Mouse (Mus musculus) thymus, postnatal 36 days (tissue): Measurements from ENCODE around the gene Gm49380.

Source experiments
- DNase-seq, 2 experiments: peaks; one replicate each; pipeline ENCODE4 v3.0.0; 2022; ENCODE audit warnings: mixed read lengths in 2 of 2

The Gm49380 gene

DNA sequence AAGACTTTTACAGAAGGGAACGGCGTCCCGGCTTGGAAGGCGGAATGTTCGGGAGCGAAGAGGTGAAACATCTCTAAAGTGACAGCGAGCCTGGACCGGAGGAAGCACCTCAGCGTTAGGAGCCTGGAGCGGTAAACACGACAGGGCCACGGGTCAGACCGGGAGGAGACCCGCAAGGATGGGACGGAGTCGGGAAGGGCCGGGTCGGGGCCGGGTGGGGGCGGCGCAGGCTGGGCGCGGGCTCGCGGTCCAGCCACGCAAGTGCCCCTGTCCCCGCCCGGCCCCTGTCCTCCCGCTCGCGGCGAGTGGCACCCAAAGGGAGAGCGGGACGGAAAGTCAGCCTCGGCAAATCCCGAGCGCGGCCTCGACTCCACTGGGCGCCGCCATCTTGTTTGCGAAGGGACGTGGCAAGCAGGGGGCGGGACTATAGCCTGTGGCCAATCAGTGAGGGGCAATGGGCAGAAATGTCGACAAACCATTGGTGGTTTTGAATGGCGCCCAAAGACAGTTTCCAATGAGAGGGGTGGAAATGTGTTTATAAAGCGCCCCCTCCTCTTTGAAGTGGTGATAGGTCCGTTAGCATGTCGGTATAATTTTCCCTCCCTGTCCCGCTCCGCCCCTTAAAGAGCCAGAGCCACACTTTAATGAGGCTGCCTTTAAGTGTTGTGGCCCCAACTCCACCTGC lies at the start of gene Gm49380, which contains the start of gene Rnf26:
Gm49380 (minus strand) TSS at position 396 of the 685 bp plus-strand sequence.
Rnf26 (minus strand) TSS at position 413 of the 685 bp plus-strand sequence.
- peak; percentile 93 to 95 for DNase-seq

DNA sequence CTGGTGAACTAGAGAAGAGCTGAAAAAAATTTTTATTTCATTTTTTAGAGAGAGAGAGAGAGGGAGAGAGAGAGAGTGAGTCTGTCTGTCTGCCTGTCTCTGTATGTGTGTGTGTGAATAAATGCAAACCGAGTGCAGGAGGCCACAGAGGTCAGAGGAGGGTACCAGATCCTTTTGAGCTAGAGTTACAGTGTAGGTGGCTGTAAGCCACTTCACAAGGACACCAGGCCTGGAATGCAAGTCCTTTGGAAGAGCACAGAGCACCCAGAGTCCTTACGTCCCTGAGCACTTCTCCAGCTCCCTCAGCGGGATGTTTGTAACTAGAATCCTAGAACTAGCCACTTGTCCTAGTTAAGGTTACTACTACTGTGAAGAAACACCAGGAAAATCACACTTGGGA lies 46.6 kb upstream of the Gm49380 start:
- DNase-seq: no peak

DNA sequence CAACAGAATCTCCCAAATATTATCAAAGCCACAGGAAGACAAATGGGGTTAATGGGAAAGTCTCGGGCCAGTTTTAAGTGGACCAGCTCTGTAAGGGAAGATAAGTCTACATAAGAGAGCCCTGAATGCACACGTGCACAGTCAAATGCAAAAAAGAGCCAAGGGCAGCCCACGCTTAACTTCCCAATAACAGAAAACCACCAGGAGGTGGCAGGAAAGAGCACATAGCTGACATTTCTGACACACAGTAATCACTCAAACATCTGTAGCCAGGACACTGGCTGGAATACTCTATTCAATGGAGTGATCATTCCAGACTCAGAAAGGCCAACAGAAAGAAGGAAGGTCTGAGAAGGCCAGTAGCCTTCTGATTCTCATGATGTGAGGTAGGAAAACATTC lies 34.0 kb upstream of the Gm49380 start:
- DNase-seq: no peak

DNA sequence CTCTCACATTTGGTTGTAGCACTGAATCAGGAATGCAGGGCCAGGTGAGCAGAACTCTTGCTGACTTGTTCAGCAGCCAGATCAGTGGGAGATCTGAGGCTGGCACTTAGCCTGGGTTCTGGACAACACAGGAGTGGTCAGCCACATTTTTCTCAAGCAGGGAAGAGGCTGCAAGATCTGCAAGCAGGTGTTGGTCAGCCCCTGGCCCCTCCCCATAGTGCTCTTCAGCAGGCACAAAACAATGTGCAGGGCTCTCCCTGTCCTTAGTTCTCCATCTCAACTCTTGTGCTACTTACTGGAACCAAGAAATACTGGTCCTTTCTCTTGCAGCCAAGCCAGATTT lies 31.4 kb upstream of the Gm49380 start:
- DNase-seq: no peak

DNA sequence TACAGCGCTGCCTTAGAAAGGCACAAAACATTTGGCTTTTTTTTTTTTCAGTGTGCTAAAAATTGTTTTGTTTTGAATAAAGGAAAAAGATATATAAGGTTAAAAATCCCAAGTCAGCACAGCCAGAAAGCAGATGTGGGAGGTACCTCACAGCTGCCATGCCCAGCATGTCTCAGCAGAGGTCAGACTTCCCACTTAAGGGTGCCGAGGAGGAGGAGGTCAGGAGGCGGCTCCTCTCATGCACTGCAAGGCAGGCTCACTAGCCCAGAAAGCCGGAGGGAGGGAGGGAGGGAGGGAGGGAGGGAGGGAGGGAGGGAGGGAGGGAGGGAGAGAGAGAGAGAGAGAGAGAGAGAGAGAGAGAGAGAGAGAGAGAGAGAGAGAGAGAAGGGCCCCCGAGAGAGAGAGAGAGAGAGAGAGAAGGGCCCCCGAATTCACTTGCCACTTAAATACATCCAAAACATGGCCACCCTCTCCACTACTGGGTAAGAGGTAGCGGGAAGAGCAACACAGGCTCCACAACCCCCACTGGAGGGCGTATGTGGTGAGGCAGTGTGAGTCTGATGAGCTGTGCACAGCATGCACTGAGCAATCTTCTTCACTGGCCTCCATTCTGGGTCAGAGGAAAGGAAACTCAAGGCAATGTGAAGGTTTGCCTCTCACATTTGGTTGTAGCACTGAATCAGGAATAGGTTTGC lies 30.9 kb upstream of the Gm49380 start:
- no peak for DNase-seq

DNA sequence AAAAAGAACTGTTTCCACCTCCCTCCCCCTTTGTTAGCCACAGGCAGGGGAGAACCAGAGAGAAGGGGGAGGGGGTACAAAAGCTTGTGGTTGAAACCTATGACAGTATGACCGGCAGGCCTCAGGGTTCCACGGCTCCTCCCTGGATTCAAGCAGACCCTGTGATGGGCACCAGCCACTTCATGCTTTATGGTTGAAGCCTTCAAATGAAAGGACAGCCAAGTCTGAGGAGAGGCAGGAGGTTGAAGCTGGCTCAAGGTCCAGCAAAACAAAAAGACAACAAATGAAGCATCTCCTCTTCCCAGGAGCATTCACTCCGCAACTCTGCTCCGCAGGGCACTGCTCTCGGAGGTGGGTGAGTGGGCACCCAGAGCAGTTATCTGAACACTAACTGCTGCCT lies 30.1 kb upstream of the Gm49380 start:
- DNase-seq: no peak

DNA sequence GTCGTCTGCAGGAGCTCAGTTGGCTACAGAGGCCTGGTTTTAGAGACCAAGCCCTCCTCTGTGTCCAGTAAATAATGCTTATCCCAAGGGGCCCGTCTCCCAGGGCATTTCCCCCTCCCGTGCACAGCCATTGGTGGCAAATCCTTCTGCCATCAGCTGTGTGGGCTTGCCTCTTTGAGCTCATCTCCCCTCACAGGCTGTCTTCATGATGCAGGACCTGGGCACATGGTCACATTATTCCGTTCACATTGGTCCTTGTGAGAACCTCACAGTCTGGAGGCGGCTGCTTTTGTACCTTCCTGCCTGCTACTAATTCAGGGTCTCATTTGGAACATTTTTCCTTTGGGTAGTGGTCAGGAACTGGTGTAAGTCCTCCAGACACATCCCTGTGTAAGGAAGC lies 28.7 kb upstream of the Gm49380 start:
- DNase-seq: no peak

DNA sequence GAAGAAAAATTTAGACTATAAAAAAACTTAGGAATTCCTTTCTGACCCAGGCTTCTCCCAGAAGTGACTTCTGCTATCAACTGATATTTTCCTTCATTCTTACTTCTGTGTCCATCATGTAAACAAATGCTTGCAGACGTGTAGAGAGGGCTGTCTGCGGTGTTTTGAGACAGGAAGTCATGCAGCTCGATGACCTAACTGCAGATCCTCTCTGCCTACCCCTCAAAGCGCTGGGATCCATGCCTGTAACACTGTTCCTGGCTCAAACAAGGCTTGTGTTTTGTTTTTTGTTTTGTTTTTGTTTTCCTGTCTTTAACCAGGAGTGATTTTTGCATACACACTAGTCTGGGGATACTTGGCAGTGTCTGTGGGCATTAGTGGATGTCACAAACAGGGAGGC lies 24.5 kb upstream of the Gm49380 start:
- DNase-seq: no peak

DNA sequence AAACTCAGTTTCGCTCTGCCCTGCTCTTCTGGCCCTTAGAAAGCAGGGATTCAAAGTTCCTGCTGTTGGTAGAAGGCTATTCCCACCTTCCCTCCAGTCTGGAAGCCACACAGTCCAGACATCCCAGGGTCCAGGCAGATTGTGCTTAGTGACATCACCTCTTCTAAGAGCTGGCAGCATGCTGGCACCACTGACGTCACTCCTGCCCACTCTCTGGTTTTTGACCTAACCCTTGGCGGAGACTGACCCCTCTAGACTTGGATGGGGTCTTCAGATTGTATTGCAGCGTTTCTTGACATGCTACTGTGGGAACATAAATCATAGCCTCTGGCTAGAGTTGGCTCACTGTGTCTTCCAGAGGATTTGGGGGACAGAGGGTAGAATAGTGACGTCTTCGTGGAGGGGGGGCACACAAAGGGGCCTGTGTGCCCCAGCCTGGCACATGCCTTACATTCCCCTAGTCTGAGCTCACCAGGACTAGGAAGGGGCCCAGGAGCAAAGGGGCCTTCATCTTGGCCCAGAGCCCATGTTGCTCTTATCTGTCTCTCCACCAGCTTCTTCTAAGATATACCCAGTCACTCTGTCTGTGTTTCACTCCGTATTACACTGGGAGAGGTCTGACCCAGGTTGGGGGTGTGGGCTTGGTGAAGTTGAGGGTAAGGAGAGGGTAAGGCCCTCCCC lies 22.6 kb upstream of the Gm49380 start:
- DNase-seq: no peak

DNA sequence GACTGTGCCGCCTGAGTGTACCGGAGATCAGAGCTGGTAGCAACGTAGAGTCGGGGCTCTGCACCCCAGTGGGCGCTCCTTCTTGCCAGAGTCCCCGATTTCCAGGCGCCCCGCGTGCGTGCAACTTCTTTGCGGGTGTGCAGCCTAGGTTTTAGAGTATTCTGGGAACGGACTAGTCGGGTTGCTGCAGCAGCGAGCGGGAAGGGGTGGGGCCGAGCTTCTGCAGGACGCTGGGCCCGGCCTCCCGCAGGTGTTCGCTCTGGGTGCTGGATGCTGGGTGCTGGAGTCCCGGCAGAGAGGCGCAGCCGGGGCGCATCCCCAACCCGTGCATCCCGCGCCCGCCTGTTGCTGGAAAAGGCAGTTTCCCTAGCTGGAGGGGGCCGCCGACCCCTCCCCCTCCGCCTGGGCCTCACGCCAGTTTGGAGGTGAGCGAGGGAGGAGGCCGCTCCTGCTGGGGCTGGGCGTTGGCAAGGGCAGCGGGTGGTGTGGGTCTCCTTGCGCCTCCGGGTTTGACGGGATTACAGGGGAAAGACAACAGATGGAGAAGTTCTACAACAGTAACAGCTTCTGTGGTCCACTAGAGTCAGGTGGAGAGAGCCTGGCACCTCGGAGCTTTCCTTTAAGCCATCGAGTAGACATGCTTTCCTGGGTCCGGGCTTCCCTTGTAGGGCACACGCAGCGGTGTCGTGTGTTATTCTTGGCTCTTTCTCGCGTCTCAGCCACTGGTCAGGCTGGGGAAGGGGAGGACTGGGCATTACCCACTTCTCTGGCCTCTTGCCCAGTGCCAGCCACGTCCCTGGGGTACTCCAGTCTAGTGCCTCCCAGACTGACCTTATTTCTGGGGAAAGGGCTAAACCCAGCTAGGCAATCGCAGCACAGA lies 21.8 kb upstream of the Gm49380 start:
- DNase-seq: peak; percentile 56 to 71

DNA sequence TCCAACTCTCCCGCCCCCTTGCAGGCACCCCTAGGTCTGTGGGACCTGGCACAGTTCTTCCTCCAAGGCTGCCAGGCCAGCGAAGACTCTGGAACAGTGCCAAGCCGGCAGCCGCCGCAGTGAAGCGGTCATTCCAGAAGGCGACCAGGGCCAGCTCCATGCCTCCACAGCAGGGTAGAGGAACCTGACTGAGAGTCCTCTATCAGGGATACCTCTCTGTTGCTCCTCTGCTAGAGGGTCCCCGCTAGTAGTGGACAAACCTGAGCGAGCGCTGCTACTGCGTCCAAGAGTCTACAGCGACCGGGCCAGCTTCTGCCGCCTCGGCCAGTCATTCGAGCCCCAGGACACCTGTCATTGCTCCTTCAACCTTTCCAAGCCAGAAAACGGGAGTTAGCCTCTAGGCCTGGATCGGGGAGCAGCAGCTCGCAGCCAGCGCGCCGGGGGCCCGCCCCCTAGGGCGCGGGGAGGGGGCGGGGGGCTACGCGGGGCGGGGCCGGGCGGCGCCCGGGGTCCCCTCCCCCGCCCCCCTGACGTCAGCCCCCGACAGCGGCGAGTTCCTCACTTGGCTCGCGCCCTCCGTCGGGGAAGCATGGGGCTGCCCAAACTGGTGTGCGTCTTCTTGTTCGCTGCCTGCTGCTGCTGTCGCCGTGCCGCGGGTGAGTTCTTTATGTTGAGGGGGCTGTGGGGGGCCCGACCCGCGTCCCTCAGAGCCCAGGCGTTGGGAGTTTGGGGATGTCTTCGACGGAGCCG lies 21.0 kb upstream of the Gm49380 start, which contains the start of gene Mcam:
Mcam (plus strand) TSS at position 369 of the 750 bp plus-strand sequence.
- DNase-seq: peak; percentile 49 to 69

DNA sequence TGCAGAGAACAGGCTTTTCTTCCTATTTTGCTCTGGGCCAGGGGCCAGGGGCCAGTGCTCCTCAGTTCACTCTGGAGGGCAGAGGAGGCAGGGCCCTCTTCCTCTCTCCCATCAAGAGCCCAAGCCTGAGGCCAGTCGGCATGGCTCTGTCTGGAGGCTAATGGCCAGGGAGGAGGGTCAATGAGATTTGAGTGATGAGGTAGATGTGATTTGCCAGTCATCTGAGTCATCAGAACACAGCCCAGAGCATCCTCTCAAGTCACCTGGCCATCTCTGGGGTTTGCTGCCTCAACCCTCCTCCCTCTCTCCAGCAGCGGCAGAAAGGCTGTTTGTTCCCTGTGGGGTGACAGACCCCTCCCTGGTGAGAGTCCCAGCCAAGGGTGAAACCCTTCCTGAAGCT lies 20.0 kb upstream of the Gm49380 start:
- DNase-seq: no peak

DNA sequence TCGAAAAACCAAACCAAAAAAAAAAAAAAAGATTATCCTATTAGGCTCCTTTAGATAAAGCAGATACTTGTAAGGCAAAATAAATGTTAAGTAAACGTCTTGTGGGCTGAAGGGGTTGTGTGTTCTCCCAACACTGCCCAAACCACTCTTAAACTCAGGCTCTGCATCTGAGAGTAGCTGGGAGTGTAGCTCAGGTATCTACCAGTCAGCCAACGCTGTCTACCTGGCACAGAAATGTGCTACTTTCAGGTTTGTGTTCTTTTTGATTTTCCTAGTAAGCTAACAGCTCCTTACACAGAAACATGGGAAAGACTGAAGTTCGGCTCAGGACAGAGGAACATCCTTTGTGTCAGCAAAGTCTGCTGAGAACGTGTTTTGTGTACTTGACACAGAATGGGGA lies 18.9 kb upstream of the Gm49380 start:
- DNase-seq: no peak

DNA sequence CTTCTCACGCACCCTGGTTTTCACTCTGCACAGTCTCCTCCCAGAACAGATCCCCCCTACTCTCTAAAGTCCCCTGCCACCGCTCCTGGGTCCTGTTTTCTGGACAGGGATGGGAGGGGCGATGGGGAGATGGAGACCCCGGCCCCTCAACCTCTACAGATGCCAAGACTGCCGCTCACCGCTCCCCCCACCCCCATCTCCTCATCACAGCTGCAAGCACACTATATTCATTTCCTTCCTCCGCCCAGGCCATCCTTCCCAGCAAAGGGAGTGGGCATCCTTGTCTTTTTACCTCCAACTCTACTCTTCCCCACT lies 17.9 kb upstream of the Gm49380 start:
- DNase-seq: no peak

DNA sequence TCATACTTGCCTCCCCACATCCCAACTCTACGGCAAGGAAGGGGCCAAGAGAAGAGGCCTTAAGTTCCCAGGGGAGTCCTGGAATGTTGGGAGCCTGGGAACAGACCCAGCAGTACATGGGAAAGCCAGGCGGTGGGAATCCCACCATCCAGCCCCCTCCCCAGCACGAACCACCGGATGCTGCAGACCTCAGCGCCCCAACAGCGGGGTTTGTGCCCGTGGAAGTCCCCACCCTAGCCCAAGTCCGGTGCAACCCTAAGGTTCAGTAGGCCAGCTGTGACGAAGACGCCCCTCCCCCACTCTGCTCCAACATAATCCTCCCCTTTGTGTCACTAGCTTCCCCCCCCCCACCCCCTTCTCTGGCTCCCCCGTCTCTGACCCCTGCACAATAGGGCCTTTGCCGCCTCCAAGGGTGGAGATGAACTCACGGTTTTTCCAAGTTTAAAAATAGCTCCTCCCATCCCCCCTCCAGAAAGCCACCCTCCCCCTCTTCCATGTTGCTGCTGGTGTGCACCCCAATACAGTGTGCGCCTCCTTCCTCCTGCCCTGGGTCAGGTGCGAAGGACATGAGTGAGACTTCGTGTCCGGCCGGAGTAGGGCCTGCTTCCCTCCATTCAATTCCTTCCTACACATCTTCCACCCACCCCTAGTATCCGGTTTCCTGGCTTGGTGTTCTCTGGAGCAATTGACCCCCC lies 17.4 kb upstream of the Gm49380 start:
- DNase-seq: peak in 1 of 2 experiments; percentile 50

DNA sequence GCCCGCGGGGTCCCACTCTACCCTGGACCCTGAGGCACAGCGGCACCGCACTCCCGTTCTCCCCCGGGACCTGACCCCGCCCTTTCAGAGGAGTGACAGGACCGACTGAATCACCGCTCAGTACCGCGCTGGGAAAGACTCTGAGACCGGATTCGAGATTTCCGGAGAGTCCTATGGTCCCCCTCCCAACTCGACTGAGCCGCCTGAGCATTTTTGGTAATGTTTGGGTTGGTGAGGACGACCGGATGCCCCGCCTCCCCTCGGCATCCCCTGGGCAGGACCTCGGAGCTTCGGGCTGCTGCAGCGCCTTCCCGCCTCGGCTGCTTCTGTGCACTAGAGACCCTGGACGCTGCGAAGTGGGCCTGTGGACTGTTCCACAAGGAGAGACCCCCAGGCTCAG lies 16.7 kb upstream of the Gm49380 start:
- peak; percentile 77 to 85 for DNase-seq

DNA sequence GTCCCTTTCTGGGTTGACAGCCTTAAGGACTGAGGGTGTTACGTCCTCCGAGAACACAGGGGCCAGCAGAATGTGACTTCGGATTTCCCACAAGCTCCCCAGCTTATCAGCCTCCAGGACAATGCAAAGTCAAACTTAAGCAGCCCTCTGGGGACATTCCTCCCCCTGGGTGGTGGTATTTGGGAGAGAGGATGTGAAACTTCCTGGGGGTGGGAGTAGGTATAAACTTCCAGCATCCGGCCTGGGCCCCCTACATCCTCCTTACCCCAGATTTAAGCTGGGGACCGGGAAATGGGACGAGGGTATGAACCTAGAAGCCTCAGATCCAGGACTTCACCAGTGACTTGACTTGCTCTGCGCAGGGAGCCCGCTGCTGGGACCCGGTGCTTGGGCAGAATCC lies 16.3 kb upstream of the Gm49380 start:
- DNase-seq: no peak

DNA sequence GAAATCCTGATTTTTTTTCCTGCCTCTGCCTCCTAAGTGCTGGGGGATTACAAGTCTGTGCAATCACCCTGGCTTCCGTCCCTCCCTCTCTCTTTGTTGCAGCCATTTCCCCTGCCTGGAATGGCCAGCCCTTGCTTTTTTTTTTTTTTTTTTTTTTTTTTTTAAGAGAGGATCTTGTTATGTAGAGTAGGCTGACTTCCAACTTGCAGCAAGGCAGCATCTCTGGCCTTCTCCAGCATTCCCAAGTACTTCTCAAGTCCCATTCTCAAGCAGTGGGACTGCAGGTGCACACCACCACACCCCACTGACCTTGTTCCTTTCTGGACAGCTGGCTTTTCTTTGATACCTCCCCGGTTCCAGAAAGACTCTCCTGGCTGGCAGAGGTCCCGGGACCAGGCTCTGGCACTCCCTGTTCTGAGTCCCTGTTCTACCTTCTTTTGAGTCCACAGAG lies 14.1 kb upstream of the Gm49380 start:
- peak in 1 of 2 experiments; percentile 2 for DNase-seq

DNA sequence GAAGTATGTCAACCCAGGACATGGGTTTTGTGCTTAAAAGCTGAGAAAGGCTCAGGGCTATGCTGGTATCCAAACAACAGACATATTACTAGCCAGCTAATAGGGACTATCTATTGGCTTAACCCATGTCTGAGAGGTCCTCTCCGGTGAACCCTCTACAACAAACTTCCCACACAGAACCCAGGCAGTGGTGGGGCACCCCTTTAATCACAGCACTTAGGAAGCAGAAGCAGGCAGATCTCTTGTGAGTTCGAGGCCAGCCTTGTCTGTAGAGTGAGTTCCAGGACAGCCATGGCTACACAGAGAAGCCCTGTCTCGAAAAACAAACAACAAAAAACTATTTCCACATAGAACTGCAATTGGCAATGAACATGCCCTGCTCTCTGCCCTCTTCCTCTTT lies 13.4 kb upstream of the Gm49380 start:
- DNase-seq: peak in 1 of 2 experiments; percentile 6

DNA sequence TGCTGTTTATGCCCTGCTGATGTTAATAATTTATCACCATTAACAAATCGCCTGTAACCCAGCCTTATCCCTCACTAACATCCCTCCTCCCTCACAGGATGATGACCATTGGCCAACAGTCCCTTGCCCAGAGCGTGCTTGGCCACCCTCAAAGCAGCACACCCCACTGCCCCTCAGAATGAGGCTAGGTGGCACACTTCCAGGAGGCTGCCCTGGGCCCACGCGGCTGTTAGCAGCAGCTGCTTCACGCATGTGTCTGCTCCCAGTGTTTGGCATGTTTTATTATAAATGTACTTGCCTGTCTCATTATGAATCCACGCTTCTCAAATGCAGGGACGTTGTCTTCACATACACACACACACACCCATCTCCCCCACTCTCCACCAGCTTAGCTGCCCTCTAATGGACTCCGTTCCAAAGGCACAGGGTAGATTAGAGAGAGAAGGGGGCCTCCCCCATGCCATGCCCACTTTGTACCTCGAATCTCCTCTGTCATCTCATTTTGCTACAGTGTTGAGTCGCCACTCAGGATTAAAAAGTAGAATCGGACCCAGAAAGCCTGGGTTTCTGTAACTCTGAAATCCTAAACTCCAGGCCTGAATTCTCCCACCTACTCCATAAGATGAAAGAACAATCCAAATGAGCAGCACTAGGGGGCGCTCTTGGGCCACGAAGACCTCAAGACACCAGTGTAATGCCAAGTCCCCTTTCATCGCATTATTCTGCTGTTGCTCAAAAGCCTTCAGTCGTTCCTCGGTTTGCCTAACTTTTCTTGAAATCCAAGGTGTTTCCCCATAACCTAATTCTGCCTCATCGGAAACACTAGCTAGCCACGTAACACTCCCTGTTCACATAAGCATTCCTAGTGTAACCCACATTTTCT lies 12.5 kb upstream of the Gm49380 start:
- DNase-seq: peak; percentile 77 to 84
